Mouse (Mus musculus) midbrain, embryonic 12.5 days (tissue): ENCODE results near the gene Hoxb5. TPM values are rescaled to one million over a fixed set of nuclear protein-coding genes. Genes with fewer than 3 reads are reported as not detected.

Experiments used
- ATAC-seq: fragments of 200-750 bp; cut with Nextera tagmentation; 2 replicates; pipeline ENCODE4 v1.8.0; 2017; ENCODE audit warnings: low read depth, moderate TSS enrichment, moderate library complexity; ENCODE audit not compliant: low FRiP score
- H3K27ac ChIP-seq: fragments of 300-500 bp; sonication (generic); replicated peaks from 2 replicates; pipeline ENCODE4 v1.5.1; 2016; ENCODE audit warnings: mild to moderate bottlenecking
- H3K27me3 ChIP-seq: fragments of 300-500 bp; sonication (generic); 2 replicates; pipeline ENCODE4 v1.6.1; 2016; ENCODE audit warnings: mild to moderate bottlenecking
- H3K36me3 ChIP-seq: fragments of 300-500 bp; sonication (generic); 2 replicates; pipeline ENCODE4 v1.6.1; 2016
- H3K4me1 ChIP-seq: fragments of 300-500 bp; sonication (generic); 2 replicates; pipeline ENCODE4 v1.6.1; 2016
- H3K4me2 ChIP-seq: fragments of 300-500 bp; sonication (generic); replicated peaks from 2 replicates; pipeline ENCODE4 v1.6.1; 2016; ENCODE audit warnings: mild to moderate bottlenecking, moderate library complexity
- H3K4me3 ChIP-seq: fragments of 300-500 bp; sonication (generic); 2 replicates; pipeline ENCODE4 v1.5.1; 2016; ENCODE audit warnings: mild to moderate bottlenecking
- H3K9ac ChIP-seq: fragments of 300-500 bp; sonication (generic); replicated peaks from 2 replicates; pipeline ENCODE4 v1.6.1; 2016; ENCODE audit warnings: mild to moderate bottlenecking, moderate library complexity
- H3K9me3 ChIP-seq: fragments of 300-500 bp; sonication (generic); 2 replicates; pipeline ENCODE4 v1.6.1; 2016; ENCODE audit warnings: mild to moderate bottlenecking
- WGBS: fragments of 180-500 bp; shearing (Covaris S2); methylation state at CpG from one replicate; pipeline ENCODE4 v1.1.7; 2016; 5-methylcytosine and 5-hydroxymethylcytosine counted together
- polyA plus RNA-seq: library from polyadenylated mRNA; unstranded; fragments of >200 nt; fragmentation: Nextera tagmentation; extraction: Ambion mirVana; gene quantifications from 2 replicates; pipeline ENCODE4 v1.2.1, GENCODE M21; 2016

Gene Hoxb5
- polyA plus RNA-seq, 1 experiment from 2014 or later = not detected

- no peaks in the 10 kb centered on the region for H3K9me3 ChIP-seq
- no peak overlapping the region for H3K27ac ChIP-seq
- no peaks in the 10 kb centered on the region; the same call in 1 of the 2 replicates for H3K4me1 ChIP-seq
- H3K4me3 ChIP-seq = no peak overlapping the region
- H3K4me2 ChIP-seq = no peak overlapping the region
- WGBS = under 1% methylated on average over 33 of the region's 33 CpGs
- no peak overlapping the region for H3K9ac ChIP-seq
- ATAC-seq = no peak
- peaks cover 96% of the 10 kb centered on the region for H3K27me3 ChIP-seq
- no peaks in the 10 kb centered on the region for H3K36me3 ChIP-seq
Measured at GRCm38 (mm10) chr11:96263636-96264389, 39.3 kb upstream of the Hoxb5 start.

DNA sequence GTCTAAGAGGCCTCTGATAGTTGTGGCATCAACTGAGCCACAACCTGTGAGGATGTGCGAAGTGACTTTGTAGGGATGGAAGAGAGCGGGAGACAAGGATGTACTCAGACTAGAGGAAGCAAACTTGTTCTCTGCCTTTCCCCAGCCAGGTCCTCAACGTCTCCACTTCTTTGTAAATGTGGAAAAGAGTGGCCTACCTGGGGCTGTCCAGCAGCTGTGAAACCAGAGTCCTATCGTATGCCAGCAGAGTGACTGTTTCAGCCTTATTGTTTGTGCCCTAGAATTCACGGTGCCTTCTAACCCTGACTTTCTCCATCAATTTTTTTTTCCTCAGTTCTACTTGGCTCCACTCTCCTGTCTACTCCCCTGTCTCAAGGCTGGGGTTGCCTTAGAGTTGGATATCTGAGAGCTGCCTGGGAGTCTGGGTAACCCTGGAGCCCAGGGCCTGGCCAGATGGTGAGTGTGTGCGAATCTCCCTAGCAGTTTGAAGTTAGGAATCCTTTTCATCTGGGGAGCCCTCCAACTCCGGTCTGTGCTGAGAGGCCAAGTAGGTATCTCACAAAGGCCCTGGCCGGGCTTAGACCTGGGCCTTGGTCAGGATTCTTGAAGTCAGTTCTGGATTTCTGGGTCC, 38.6 kb upstream of the Hoxb5 start:
- ATAC-seq = no peak
- WGBS = under 1% methylated on average over 8 of the region's 8 CpGs
- H3K9ac ChIP-seq = no peak overlapping the region
- no peaks in the 10 kb centered on the region for H3K36me3 ChIP-seq
- no peak overlapping the region for H3K4me3 ChIP-seq
- H3K4me1 ChIP-seq = no peaks in the 10 kb centered on the region; the same call in 1 of the 2 replicates
- no peak overlapping the region for H3K4me2 ChIP-seq
- peaks cover 96% of the 10 kb centered on the region for H3K27me3 ChIP-seq
- H3K27ac ChIP-seq = no peak overlapping the region
- no peaks in the 10 kb centered on the region for H3K9me3 ChIP-seq

DNA sequence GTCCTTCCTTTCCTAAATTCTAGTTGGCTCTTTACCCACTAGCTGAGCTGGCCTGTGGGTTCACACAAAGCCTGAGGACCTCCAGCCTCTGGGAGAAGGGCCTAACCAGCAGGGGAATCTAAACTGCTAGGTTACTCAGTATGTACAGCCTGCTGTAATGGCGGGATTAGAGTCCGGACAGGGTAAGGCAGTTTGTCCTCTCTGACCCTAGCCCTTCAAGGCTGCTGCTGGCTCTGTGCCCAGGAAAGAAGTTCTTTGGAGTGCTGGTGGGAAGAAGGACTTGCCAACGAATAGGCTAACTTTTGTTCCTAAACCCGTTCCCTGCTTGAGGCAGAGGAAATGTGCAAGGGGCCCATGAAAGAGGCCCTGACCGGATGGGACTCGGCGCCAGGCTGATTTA, 37.2 kb upstream of the Hoxb5 start:
- H3K9ac ChIP-seq = no peak overlapping the region
- no peak overlapping the region for H3K4me3 ChIP-seq
- no peaks in the 10 kb centered on the region for H3K4me1 ChIP-seq
- H3K36me3 ChIP-seq = no peaks in the 10 kb centered on the region
- no peak overlapping the region for H3K4me2 ChIP-seq
- ATAC-seq = no peak
- H3K9me3 ChIP-seq = no peaks in the 10 kb centered on the region
- H3K27ac ChIP-seq = no peak overlapping the region
- under 1% methylated on average over 7 of the region's 7 CpGs for WGBS
- H3K27me3 ChIP-seq = peaks cover 96% of the 10 kb centered on the region

GRCm38 (mm10) chr11:96267021-96267920, 35.9 kb upstream of the Hoxb5 start:
- no peaks in the 10 kb centered on the region for H3K9me3 ChIP-seq
- no peak overlapping the region for H3K4me2 ChIP-seq
- no peaks in the 10 kb centered on the region for H3K36me3 ChIP-seq
- H3K27me3 ChIP-seq = peaks cover 96% of the 10 kb centered on the region
- H3K4me3 ChIP-seq = no peak overlapping the region
- WGBS = 12% methylated on average over 7 of the region's 7 CpGs
- H3K9ac ChIP-seq = no peak overlapping the region
- 0 out of 2 replicates have a peak, but pooled peaks cover 3% of the 10 kb centered on the region for H3K4me1 ChIP-seq
- H3K27ac ChIP-seq = no peak overlapping the region
- ATAC-seq = no peak

- H3K9ac ChIP-seq = no peak overlapping the region
- H3K36me3 ChIP-seq = no peaks in the 10 kb centered on the region
- ATAC-seq = no peak
- no peaks in the 10 kb centered on the region for H3K9me3 ChIP-seq
- no peak overlapping the region for H3K4me3 ChIP-seq
- WGBS = 4% methylated on average over 1 of the region's 1 CpGs
- H3K27me3 ChIP-seq = peaks cover 96% of the 10 kb centered on the region
- 0 out of 2 replicates have a peak, but pooled peaks cover 7% of the 10 kb centered on the region for H3K4me1 ChIP-seq
- H3K4me2 ChIP-seq = no peak overlapping the region
- no peak overlapping the region for H3K27ac ChIP-seq
Measured at GRCm38 (mm10) chr11:96268031-96268745, 34.9 kb upstream of the Hoxb5 start.

GRCm38 (mm10) chr11:96269869-96270268, 33.3 kb upstream of the Hoxb5 start:
- no peak overlapping the region for H3K9ac ChIP-seq

GRCm38 (mm10) chr11:96270996-96271540, 32.1 kb upstream of the Hoxb5 start, which contains the start of gene Hoxb9:
Gene Hoxb9, plus strand, starts transcription at chr11:96271457.
- 0 out of 2 replicates have a peak, but pooled peaks cover 7% of the 10 kb centered on the region for H3K4me1 ChIP-seq
- no peak within 1 kb of the TSS for H3K9ac ChIP-seq
- no peaks in the 10 kb centered on the region for H3K9me3 ChIP-seq
- peaks cover 96% of the 10 kb centered on the region for H3K27me3 ChIP-seq
- no peak for ATAC-seq
- no peak within 1 kb of the TSS for H3K27ac ChIP-seq
- no peak within 1 kb of the TSS for H3K4me2 ChIP-seq
- H3K36me3 ChIP-seq = no peaks in the 10 kb centered on the region
- no peak within 1 kb of the TSS for H3K4me3 ChIP-seq
- WGBS = under 1% methylated on average over 40 of the region's 40 CpGs

More at GRCm38 (mm10) chr11:96269869-96270268, 33.3 kb upstream of the Hoxb5 start:
- WGBS = under 1% methylated on average over 19 of the region's 19 CpGs
- no peak for ATAC-seq
- Histone ChIP-seq H3K27me3 (peaks cover 96% of the 10 kb centered on the region), H3K9me3 (no peaks in the 10 kb centered on the region), H3K4me1 (0 out of 2 replicates have a peak, but pooled peaks cover 7% of the 10 kb centered on the region), H3K4me3 (no peak overlapping the region), H3K36me3 (no peaks in the 10 kb centered on the region), H3K27ac (no peak overlapping the region), H3K4me2 (no peak overlapping the region)

GRCm38 (mm10) chr11:96271541-96272011, 31.6 kb upstream of the Hoxb5 start:
- ATAC-seq = no peak
- Histone ChIP-seq H3K4me3 (no peak overlapping the region), H3K27ac (no peak overlapping the region), H3K9ac (no peak overlapping the region), H3K4me2 (no peak overlapping the region), H3K36me3 (no peaks in the 10 kb centered on the region), H3K9me3 (no peaks in the 10 kb centered on the region), H3K27me3 (peaks cover 96% of the 10 kb centered on the region), H3K4me1 (0 out of 2 replicates have a peak, but pooled peaks cover 7% of the 10 kb centered on the region)
- WGBS = under 1% methylated on average over 52 of the region's 52 CpGs

DNA sequence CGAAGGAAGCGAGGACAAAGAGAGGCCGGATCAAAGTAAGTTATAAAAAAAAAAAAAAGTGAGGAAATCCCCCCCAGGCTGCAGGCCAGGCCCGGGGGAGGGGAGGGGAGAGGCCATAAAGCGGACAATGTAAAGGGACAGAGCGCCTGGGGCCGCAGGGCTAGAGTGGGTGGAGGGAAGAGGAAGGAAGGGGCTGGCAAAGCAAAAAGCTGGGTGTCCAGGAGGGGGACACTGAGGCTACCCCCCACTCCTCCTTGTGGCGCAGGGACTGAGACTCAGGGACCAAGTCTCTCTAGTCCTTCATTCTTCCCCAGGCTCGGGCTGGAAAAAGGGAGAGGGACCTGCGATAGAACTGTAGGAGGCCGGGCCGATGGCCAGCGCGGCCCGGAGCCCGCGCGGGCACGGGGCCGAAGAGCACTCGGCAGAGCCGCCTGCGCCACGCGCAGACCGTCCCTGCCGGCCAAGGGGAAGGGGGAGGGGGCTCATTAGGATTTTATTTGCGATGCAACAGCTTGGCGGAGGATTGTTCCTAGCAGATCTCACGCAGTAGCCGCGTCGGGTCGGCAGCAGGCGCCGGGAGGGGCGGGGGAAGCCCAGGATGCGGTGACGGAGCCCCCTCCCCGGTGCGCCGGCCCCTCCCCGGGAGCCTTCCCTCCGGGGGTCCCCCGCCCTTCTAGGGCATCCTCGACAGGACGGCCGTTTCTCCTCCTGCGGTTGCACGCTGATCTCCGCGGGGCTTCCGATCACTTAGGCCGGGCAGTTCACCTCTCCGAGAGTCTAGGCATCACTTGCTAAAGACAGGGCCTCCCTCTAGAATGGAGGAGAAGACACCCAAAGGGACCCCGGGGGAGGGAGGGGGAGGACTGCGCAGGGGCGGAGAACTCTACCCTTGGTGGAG, 30.9 kb upstream of the Hoxb5 start:
- no peak for ATAC-seq
- no peak overlapping the region for H3K4me2 ChIP-seq
- under 1% methylated on average over 51 of the region's 58 CpGs for WGBS
- H3K27me3 ChIP-seq = peaks cover 96% of the 10 kb centered on the region
- H3K9ac ChIP-seq = no peak overlapping the region
- 0 out of 2 replicates have a peak, but pooled peaks cover 7% of the 10 kb centered on the region for H3K4me1 ChIP-seq
- H3K36me3 ChIP-seq = no peaks in the 10 kb centered on the region
- H3K9me3 ChIP-seq = no peaks in the 10 kb centered on the region
- H3K27ac ChIP-seq = no peak overlapping the region
- no peak overlapping the region for H3K4me3 ChIP-seq

DNA sequence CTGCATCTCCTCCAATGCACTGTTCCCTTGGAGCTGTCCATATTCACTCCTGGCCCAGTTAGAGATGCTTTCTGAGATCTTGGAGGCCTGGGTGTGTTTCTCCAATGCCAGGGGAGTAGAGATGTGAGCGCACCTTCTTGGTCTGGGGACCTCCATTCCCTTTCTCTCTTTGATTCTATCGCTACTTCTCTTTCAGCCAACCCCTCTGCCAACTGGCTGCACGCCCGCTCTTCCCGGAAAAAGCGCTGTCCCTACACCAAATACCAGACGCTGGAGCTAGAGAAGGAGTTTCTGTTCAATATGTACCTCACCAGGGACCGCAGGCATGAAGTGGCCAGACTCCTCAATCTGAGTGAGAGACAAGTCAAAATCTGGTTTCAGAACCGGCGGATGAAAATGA, 28.7 kb upstream of the Hoxb5 start:
- 4% methylated on average over 10 of the region's 10 CpGs for WGBS
- H3K36me3 ChIP-seq = no peaks in the 10 kb centered on the region
- H3K27me3 ChIP-seq = peaks cover 99% of the 10 kb centered on the region
- no peak overlapping the region for H3K4me2 ChIP-seq
- no peak for ATAC-seq
- H3K9me3 ChIP-seq = no peaks in the 10 kb centered on the region
- H3K4me1 ChIP-seq = 0 out of 2 replicates have a peak, but pooled peaks cover 7% of the 10 kb centered on the region
- no peak overlapping the region for H3K4me3 ChIP-seq
- H3K27ac ChIP-seq = no peak overlapping the region
- no peak overlapping the region for H3K9ac ChIP-seq
